Mouse (Mus musculus) mouse embryonic stem cell (cell line): ENCODE data around the gene Nemp1.

ENCODE experiments used
- in situ Hi-C, 2 experiments: fragments of 300-500 bp; cut with MboI; formaldehyde crosslinking; loops; 1 replicate in 1 of 2; 3 replicates in 1 of 2; pipeline ENCODE4 v1.14.3; 2019 to 2020; ENCODE audit warnings: low sequenced_read_pairs in 2 of 2, low pct_unique_long_range_greater_than_20kb in 1 of 2, mixed read lengths in 1 of 2; ENCODE audit not compliant: unreplicated experiment in 1 of 2

Nemp1 gene

GRCm38 (mm10) chr10:127668093-127669050, 1.7 kb downstream of the Nemp1 start, which contains the start of gene Nab2:
TSS of gene Nab2 (minus strand) at chr10:127668568.
- in situ Hi-C loops: no loop called here

GRCm38 (mm10) chr10:127669170-127669569, 2.5 kb downstream of the Nemp1 start:
- in situ Hi-C loops: no loop called here

GRCm38 (mm10) chr10:127670185-127670584, 3.5 kb downstream of the Nemp1 start:
- in situ Hi-C loops: no loop called here

- in situ Hi-C loops: no loop called here
Measured at GRCm38 (mm10) chr10:127671276-127671675, 4.6 kb downstream of the Nemp1 start.

- in situ Hi-C loops: no loop called here
Measured at GRCm38 (mm10) chr10:127674046-127674655, 7.5 kb downstream of the Nemp1 start.

- in situ Hi-C loops: no loop called here
Measured at GRCm38 (mm10) chr10:127674794-127675522, 8.3 kb downstream of the Nemp1 start.

DNA sequence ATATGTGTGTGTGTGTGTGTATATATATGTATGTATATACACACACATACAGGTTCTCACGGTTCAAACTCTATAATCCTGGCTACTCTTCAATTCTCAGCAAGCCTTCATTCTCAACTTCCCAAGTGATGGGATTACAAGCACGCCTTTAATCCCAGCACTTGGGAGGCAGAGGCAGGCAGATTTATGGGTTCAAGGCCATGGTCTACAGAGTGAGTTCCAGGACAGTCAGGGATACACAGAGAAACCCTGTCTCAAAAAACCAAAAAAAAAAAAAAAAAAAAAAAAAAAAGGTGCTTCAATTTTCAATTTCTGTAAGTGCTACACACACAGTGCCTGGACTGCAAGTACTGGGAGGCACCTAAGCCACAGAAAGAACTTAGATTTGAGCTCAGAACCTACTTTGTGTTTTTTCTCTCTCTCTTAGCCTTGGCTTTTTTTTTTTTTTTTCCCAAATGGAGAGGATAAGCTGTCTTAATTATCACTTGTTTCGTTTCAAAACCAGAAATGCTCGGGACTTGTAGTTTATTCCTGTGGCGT, 9.2 kb downstream of the Nemp1 start:
- in situ Hi-C loops: no loop called here

GRCm38 (mm10) chr10:127676691-127677548, 10.2 kb downstream of the Nemp1 start:
- in situ Hi-C loops: no loop called here

DNA sequence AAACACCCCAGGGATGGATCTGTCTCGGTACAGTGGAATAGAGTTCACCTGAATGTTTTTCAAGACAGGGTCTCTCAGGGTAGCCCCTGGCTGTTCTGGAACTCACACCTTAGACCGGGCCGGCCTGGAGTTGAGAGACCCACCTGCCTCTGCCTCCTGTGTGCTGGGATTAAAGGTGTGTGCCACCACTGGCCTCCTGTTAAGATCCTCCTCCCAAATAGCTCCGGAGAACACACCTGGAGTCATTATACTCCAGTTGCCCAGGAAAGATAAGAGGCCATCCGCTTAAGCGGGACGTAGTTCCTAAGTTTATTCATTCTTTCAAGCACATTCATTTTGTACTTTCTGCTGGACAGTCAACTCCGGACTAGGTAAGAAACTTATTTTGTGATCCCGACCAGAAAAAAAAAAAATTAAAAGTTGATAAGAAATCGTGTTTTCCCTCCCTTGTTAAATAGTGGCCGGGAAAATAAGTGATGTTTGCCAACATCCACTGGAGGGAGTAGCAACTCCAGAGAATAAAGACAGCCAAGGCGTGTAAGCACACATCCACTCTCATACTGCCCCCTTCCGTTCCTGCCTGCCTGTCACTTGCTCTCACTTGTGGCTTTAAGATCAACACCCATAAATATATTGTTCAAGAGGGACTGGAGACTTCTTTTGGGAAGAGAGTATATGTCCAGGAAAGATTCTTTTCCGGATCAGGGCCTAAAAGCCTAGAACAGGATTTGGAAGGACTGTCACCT, 11.1 kb downstream of the Nemp1 start:
- in situ Hi-C loops: no loop called here

DNA sequence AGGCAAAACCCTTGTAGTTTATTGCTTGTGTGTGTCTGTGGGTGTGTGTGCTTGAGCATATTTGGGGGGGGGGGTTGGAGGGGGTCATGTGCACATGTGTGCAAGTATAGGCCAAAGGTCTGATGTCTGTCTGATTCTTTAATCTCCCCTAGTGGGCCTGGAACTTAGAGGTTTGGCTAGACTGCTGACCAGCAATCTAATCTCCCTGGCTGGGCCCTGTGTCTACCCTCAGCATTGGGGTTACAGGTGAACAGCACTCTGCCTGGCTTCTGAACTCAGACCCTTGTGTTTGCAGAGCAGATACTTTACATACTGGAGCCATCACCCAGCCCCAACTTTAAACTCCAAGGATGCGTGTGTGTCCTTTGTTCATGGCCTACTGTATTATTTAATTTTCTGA, 12.5 kb downstream of the Nemp1 start:
- in situ Hi-C loops: no loop called here

DNA sequence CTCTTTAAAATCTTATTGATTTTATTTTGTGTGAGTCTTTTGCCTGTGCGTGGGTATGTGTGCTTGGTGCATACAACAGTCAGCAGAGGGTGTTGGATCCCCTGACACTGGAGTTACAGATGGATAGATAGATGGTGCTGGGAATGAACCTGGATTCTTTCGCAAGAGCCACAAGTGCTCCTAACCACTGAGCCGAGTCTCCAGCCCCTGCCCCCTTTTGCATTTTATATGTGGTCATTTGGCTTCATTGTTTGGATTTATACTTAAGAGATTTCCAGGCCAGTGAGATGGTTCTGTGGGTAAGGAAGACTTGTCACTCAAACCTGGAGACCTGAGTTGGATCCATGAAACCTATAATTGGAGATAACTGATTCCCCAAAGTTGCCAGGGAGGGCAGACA, 13.2 kb downstream of the Nemp1 start:
- in situ Hi-C loops: no loop called here

- in situ Hi-C loops: no loop called here
Measured at GRCm38 (mm10) chr10:127682886-127683285, 16.2 kb downstream of the Nemp1 start.

GRCm38 (mm10) chr10:127691053-127691452, 24.4 kb downstream of the Nemp1 start:
- in situ Hi-C loops: no loop called here

DNA sequence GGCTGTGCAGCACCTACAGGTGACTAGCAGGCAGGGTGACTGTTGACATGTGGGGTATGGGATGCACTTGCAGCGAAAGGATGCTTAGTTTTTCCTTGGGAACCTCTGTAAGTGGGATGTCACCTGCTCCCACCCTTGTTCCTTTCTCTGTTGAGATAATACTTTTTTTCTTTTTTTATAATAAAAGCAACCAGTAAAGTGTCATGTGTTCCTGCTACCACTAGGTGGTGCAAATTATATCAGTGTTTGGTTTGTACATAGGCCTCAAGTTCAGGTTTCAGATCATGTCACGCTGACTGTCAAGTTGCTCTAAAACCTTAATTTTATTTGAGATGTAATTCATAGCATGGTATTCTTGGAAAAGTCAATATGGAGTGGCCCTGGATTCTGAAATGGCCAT, 27.9 kb downstream of the Nemp1 start:
- in situ Hi-C loops: no loop called here

DNA sequence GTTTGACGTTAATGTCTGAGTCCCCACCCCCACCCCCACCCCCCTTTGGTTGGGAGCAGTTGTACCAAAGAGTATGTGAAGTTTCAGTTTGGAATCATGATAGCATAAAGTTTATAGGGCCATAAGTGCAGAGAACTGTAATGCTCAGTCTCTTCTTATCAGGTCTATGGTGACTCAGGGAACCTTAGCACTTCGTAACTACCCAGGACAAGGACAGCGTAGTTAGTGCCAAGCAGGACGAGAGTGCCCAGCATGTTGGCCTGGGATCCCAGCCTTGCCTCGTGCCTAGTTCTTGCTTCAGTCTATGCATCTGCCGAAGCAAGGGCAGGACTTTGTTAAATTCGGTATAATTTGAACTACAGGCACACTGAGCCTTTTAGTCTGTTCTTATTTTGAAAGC, 29.1 kb downstream of the Nemp1 start:
- in situ Hi-C loops: no loop called here

DNA sequence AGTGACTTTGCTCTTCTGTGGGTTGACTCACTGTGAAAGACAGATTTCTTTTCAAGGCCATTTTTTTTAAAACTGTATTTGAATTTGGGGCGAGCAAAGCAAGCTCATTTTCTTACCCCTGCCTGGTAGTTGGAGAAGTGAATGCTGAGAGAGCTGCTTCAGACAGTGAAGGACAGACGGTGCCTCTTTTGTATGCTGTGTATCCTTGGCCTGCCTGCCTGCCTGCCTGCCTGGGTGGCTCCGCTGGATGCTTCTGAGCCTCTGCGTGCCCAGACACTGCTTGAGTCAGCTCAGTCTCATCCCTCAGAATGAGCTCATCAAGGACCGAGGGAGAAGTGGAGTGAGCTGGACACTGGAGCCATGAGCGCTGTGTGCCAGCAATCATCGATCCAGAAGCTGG, 32.3 kb downstream of the Nemp1 start:
- in situ Hi-C loops: no loop called here

GRCm38 (mm10) chr10:127703299-127703698, 36.6 kb downstream of the Nemp1 start:
- in situ Hi-C loops: no loop called here
